Mouse (Mus musculus) neural tube, embryonic 12.5 days (tissue): ENCODE measurements at regions not wholly inside any gene's neighbourhood (a gene's known extent, or its start where the extent isn't known, plus 50 kb on each side); places are given as distances from the start of the nearest gene placed in this dataset.

Experiments
- ATAC-seq: fragments of 200-750 bp; cut with Nextera tagmentation; 2 replicates; pipeline ENCODE4 v1.8.0; 2017; ENCODE audit warnings: low read depth, mild to moderate bottlenecking, moderate TSS enrichment, moderate library complexity; ENCODE audit not compliant: low FRiP score
- H3K27ac ChIP-seq: fragments of 300-500 bp; sonication (generic); 2 replicates; pipeline ENCODE4 v1.5.1; 2016
- H3K27me3 ChIP-seq: fragments of 300-500 bp; sonication (generic); replicated peaks from 2 replicates; pipeline ENCODE4 v1.6.1; 2016; ENCODE audit warnings: mild to moderate bottlenecking
- H3K36me3 ChIP-seq: fragments of 300-500 bp; sonication (generic); 2 replicates; pipeline ENCODE4 v1.6.1; 2016; ENCODE audit warnings: mild to moderate bottlenecking
- H3K4me1 ChIP-seq: fragments of 300-500 bp; sonication (generic); 2 replicates; pipeline ENCODE4 v1.6.1; 2016
- H3K4me2 ChIP-seq: fragments of 300-500 bp; sonication (generic); replicated peaks from 2 replicates; pipeline ENCODE4 v1.6.1; 2016; ENCODE audit warnings: mild to moderate bottlenecking
- H3K4me3 ChIP-seq: fragments of 300-500 bp; sonication (generic); 2 replicates; pipeline ENCODE4 v1.5.1; 2016
- H3K9ac ChIP-seq: fragments of 300-500 bp; sonication (generic); 2 replicates; pipeline ENCODE4 v1.6.1; 2016; ENCODE audit warnings: mild to moderate bottlenecking
- H3K9me3 ChIP-seq: fragments of 300-500 bp; sonication (generic); 2 replicates; pipeline ENCODE4 v1.6.1; 2016; ENCODE audit warnings: mild to moderate bottlenecking
- WGBS: fragments of 180-500 bp; shearing (Covaris S2); methylation state at CpG from one replicate; pipeline ENCODE4 v1.1.7; 2016; 5-methylcytosine and 5-hydroxymethylcytosine counted together

GRCm38 (mm10) chr17:4806051-4806450, 188.1 kb upstream of the Arid1b start:
- no peak overlapping the region for H3K27ac ChIP-seq
- no peaks in the 10 kb centered on the region for H3K4me1 ChIP-seq
- H3K27me3 ChIP-seq = no peaks in the 10 kb centered on the region
- H3K4me3 ChIP-seq = no peak overlapping the region
- no peak for ATAC-seq
- H3K4me2 ChIP-seq = no peak overlapping the region
- no peaks in the 10 kb centered on the region for H3K9me3 ChIP-seq
- no peaks in the 10 kb centered on the region for H3K36me3 ChIP-seq
- no peak overlapping the region for H3K9ac ChIP-seq
- WGBS = 50% methylated on average over 5 of the region's 5 CpGs

GRCm38 (mm10) chr17:4808926-4809325, 185.2 kb upstream of the Arid1b start:
- Histone ChIP-seq H3K4me3 (no peak overlapping the region), H3K27me3 (no peaks in the 10 kb centered on the region), H3K4me2 (no peak overlapping the region), H3K9ac (no peak overlapping the region), H3K9me3 (no peaks in the 10 kb centered on the region), H3K27ac (no peak overlapping the region), H3K4me1 (no peaks in the 10 kb centered on the region), H3K36me3 (no peaks in the 10 kb centered on the region)
- WGBS = 85% methylated on average over 3 of the region's 3 CpGs
- no peak for ATAC-seq

- H3K9ac ChIP-seq = no peak overlapping the region
- 86% methylated on average over 3 of the region's 3 CpGs for WGBS
- H3K4me1 ChIP-seq = no peaks in the 10 kb centered on the region
- no peak overlapping the region for H3K4me2 ChIP-seq
- ATAC-seq = no peak
- no peaks in the 10 kb centered on the region for H3K36me3 ChIP-seq
- no peak overlapping the region for H3K27ac ChIP-seq
- no peaks in the 10 kb centered on the region for H3K27me3 ChIP-seq
- no peak overlapping the region for H3K4me3 ChIP-seq
- H3K9me3 ChIP-seq = no peaks in the 10 kb centered on the region
Observed at GRCm38 (mm10) chr17:4813232-4813631, 180.9 kb upstream of the Arid1b start.

- 83% methylated on average over 6 of the region's 6 CpGs for WGBS
- Histone ChIP-seq H3K27me3 (no peaks in the 10 kb centered on the region), H3K9ac (no peak overlapping the region), H3K4me2 (no peak overlapping the region), H3K9me3 (no peaks in the 10 kb centered on the region), H3K4me1 (no peaks in the 10 kb centered on the region), H3K36me3 (no peaks in the 10 kb centered on the region), H3K27ac (no peak overlapping the region), H3K4me3 (no peak overlapping the region)
- ATAC-seq = no peak
Observed at GRCm38 (mm10) chr17:4813666-4814065, 180.5 kb upstream of the Arid1b start.

- Histone ChIP-seq H3K4me3 (no peak overlapping the region), H3K9ac (no peak overlapping the region), H3K27ac (no peak overlapping the region), H3K4me2 (no peak overlapping the region), H3K27me3 (no peaks in the 10 kb centered on the region), H3K9me3 (no peaks in the 10 kb centered on the region), H3K4me1 (no peaks in the 10 kb centered on the region), H3K36me3 (no peaks in the 10 kb centered on the region)
- no peak for ATAC-seq
- 77% methylated on average over 8 of the region's 8 CpGs for WGBS
Observed at GRCm38 (mm10) chr17:4825221-4825895, 168.8 kb upstream of the Arid1b start.

GRCm38 (mm10) chr17:4834065-4834464, 160.1 kb upstream of the Arid1b start:
- Histone ChIP-seq H3K36me3 (no peaks in the 10 kb centered on the region), H3K9ac (no peak overlapping the region), H3K4me3 (no peak overlapping the region), H3K4me2 (no peak overlapping the region), H3K27me3 (no peaks in the 10 kb centered on the region), H3K9me3 (no peaks in the 10 kb centered on the region), H3K27ac (no peak overlapping the region), H3K4me1 (peaks cover 3% of the 10 kb centered on the region; the same call in 1 of the 2 replicates)
- 78% methylated on average over 7 of the region's 7 CpGs for WGBS
- ATAC-seq = no peak

- Histone ChIP-seq H3K4me2 (no peak overlapping the region), H3K9ac (no peak overlapping the region), H3K4me3 (no peak overlapping the region), H3K36me3 (no peaks in the 10 kb centered on the region), H3K4me1 (peaks cover 3% of the 10 kb centered on the region; the same call in 1 of the 2 replicates), H3K9me3 (no peaks in the 10 kb centered on the region), H3K27me3 (no peaks in the 10 kb centered on the region), H3K27ac (no peak overlapping the region)
- 48% methylated on average over 7 of the region's 7 CpGs for WGBS
- no peak for ATAC-seq
Observed at GRCm38 (mm10) chr17:4834571-4834970, 159.6 kb upstream of the Arid1b start.

- Histone ChIP-seq H3K9me3 (no peaks in the 10 kb centered on the region), H3K27ac (no peak overlapping the region), H3K4me1 (peaks cover 3% of the 10 kb centered on the region; the same call in 1 of the 2 replicates), H3K9ac (no peak overlapping the region), H3K36me3 (no peaks in the 10 kb centered on the region), H3K27me3 (no peaks in the 10 kb centered on the region), H3K4me3 (no peak overlapping the region), H3K4me2 (no peak overlapping the region)
- ATAC-seq = no peak
- WGBS = 57% methylated on average over 8 of the region's 8 CpGs
Observed at GRCm38 (mm10) chr17:4835065-4835705, 158.9 kb upstream of the Arid1b start.

- Histone ChIP-seq H3K4me3 (no peak overlapping the region), H3K9ac (no peak overlapping the region), H3K27me3 (no peaks in the 10 kb centered on the region), H3K36me3 (no peaks in the 10 kb centered on the region), H3K4me2 (no peak overlapping the region), H3K27ac (no peak overlapping the region), H3K9me3 (no peaks in the 10 kb centered on the region), H3K4me1 (0 out of 2 replicates have a peak, but pooled peaks cover 3% of the 10 kb centered on the region)
- ATAC-seq = no peak
- 93% methylated on average over 3 of the region's 3 CpGs for WGBS
Observed at GRCm38 (mm10) chr17:4840123-4840522, 154.0 kb upstream of the Arid1b start.

- Histone ChIP-seq H3K36me3 (no peaks in the 10 kb centered on the region), H3K27ac (no peak overlapping the region), H3K4me3 (no peak overlapping the region), H3K4me2 (no peak overlapping the region), H3K9me3 (no peaks in the 10 kb centered on the region), H3K9ac (no peak overlapping the region), H3K27me3 (no peaks in the 10 kb centered on the region), H3K4me1 (no peaks in the 10 kb centered on the region)
- no peak for ATAC-seq
- WGBS = 85% methylated on average over 3 of the region's 3 CpGs
Observed at GRCm38 (mm10) chr17:4858304-4858703, 135.8 kb upstream of the Arid1b start.

GRCm38 (mm10) chr17:4864901-4865300, 129.2 kb upstream of the Arid1b start:
- H3K4me3 ChIP-seq = no peak overlapping the region
- ATAC-seq = peak; percentile 18; the same call in 1 of the 2 replicates
- no peak overlapping the region for H3K9ac ChIP-seq
- no peaks in the 10 kb centered on the region for H3K27me3 ChIP-seq
- peak overlapping the region; percentile 47; the same call in 1 of the 2 replicates for H3K4me2 ChIP-seq
- no peaks in the 10 kb centered on the region for H3K36me3 ChIP-seq
- no peaks in the 10 kb centered on the region for H3K9me3 ChIP-seq
- WGBS = 64% methylated on average over 10 of the region's 10 CpGs
- H3K4me1 ChIP-seq = peaks cover 21% of the 10 kb centered on the region
- H3K27ac ChIP-seq = no peak overlapping the region

- H3K27ac ChIP-seq = 0 out of 2 replicates have a peak overlapping the region, but pooled peaks have one; percentile 23
- peak; percentile 42 for ATAC-seq
- H3K4me2 ChIP-seq = peak overlapping the region; percentile 47
- H3K4me3 ChIP-seq = no peak overlapping the region
- WGBS = 23% methylated on average over 10 of the region's 10 CpGs
- no peaks in the 10 kb centered on the region for H3K36me3 ChIP-seq
- H3K27me3 ChIP-seq = no peaks in the 10 kb centered on the region
- H3K9me3 ChIP-seq = no peaks in the 10 kb centered on the region
- peaks cover 21% of the 10 kb centered on the region for H3K4me1 ChIP-seq
- H3K9ac ChIP-seq = no peak overlapping the region
Observed at GRCm38 (mm10) chr17:4865621-4866020, 128.5 kb upstream of the Arid1b start.
